Comparison of ENCODE assay signal across 9 mouse cellular contexts in the genomic region with DNA sequence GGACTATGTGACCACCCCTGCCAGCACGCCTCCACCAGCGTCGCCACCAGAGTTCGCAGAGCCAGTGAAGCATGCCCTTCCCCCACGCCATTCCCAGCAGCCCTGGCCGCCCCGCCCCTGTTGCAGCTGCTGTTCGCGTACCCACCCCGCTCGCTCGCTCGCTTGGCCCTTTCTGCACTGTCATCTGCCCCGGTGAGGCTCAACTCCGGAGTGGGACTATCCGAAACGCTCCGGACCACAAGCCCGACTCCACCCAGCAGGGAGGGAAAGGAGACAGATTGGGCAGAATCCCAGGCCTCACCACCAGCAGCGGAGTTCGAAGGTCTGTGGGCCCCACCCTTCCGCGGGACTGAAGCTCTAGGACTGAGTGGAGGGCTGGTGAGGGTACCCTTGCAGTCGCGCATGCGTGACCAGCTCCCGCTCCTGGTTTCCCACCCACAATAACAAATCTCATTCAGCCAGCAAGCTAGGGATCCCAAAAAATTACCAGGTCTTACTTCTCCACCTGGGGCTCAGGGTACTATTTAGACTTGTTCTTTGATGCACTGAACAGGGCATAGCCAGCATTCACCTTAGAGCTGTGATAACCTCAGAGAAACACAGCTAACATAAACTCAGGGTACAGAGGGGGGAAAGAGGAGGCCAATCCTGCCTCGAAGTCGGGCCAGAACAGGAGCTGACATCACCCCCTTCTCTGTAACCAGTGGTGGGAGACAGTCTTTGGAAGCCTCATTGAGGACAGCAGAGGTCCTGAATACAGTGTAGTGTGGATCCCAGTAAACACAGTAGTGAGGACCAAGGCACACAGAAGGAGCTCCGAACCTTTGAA. TPM values are rescaled to one million over a fixed set of nuclear protein-coding genes. Genes with fewer than 3 reads are reported as not detected.
A peak's percentile ranks its signal among the peaks of the same experiment; 100 is the strongest.
DNase-seq lines count a peak whose midpoint lies in the region; ATAC-seq and TF ChIP-seq lines count a peak whose summit lies in the region.
"Had no signal": no experiment of that assay in that cellular context is flagged by ENCODE, and none has a peak within 500 bp of the region (broad histone marks: within the 10 kb centered on the region; RNA-seq: fewer than 3 reads in every experiment).

No protein-coding gene starts in this region.

- H3K4me2 ChIP-seq in kidney, embryonic 14.5 days (replicated peaks; ENCODE audit: low read depth, low read length): peak overlapping the region; percentile 53
- H3K4me2 ChIP-seq in lung, postnatal 0 days (replicated peaks; ENCODE audit: low read depth, low read length): peak overlapping the region; percentile 67

- no peak for TF ChIP-seq EP300 in lung, postnatal 0 days (IDR thresholded peaks at IDR 0.05)

- 0 out of 2 replicates have a peak, but pooled peaks have one; percentile 5 for TF ChIP-seq CTCF in lung, postnatal 0 days (IDR thresholded peaks at IDR 0.05)

- H3K36me3 ChIP-seq in heart, embryonic 10.5 days: peaks cover 5% of the 10 kb centered on the region; the same call in 1 of the 2 replicates
- H3K36me3 ChIP-seq in kidney, embryonic 14.5 days (ENCODE audit: control insufficient read depth, insufficient read depth, low read length): no peaks in the 10 kb centered on the region
- no peaks in the 10 kb centered on the region for H3K36me3 ChIP-seq in lung, postnatal 0 days (ENCODE audit: insufficient read depth, low read length)

- H3K27ac ChIP-seq in heart, embryonic 10.5 days: no peak overlapping the region
- H3K27ac ChIP-seq in kidney, embryonic 14.5 days (ENCODE audit: low read depth, low read length): no peak overlapping the region
- no peak overlapping the region for H3K27ac ChIP-seq in lung, postnatal 0 days (ENCODE audit: low read length)
- H3K27ac ChIP-seq: macrophage had no signal

- no peaks in the 10 kb centered on the region for H3K9me3 ChIP-seq in heart, embryonic 10.5 days
- H3K9me3 ChIP-seq in kidney, embryonic 14.5 days (ENCODE audit: control insufficient read depth, low read length): no peaks in the 10 kb centered on the region
- H3K9me3 ChIP-seq in lung, postnatal 0 days (ENCODE audit: low read length): no peaks in the 10 kb centered on the region

- 0 out of 2 replicates have a peak overlapping the region, but pooled peaks have one; percentile 29 for H3K9ac ChIP-seq in kidney, embryonic 14.5 days (ENCODE audit: low read depth, low read length)
- 0 out of 2 replicates have a peak overlapping the region, but pooled peaks have one; percentile 12 for H3K9ac ChIP-seq in lung, postnatal 0 days (replicated peaks; ENCODE audit: low read depth)

- H3K4me1 ChIP-seq in heart, embryonic 10.5 days: peaks cover 30% of the 10 kb centered on the region
- H3K4me1 ChIP-seq in kidney, embryonic 14.5 days (ENCODE audit: control insufficient read depth, insufficient read depth, low read length): peaks cover 17% of the 10 kb centered on the region; the same call in 1 of the 2 replicates
- H3K4me1 ChIP-seq in lung, postnatal 0 days (ENCODE audit: insufficient read depth, low read depth, low read length): no peaks in the 10 kb centered on the region; the same call in none of the 2 replicates

- ATAC-seq in kidney, embryonic 14.5 days (ENCODE audit: low FRiP score, low TSS enrichment): peak; percentile 53
- ATAC-seq in lung, postnatal 0 days: peak; percentile 46

- H3K27me3 ChIP-seq in heart, embryonic 10.5 days (ENCODE audit: insufficient read depth, poor library complexity, severe bottlenecking): peaks cover 100% of the 10 kb centered on the region
- peaks cover 84% of the 10 kb centered on the region for H3K27me3 ChIP-seq in kidney, embryonic 14.5 days (ENCODE audit: control insufficient read depth, insufficient read depth, low read length)
- H3K27me3 ChIP-seq in lung, postnatal 0 days (replicated peaks; ENCODE audit: insufficient read depth, low read length): peaks cover 31% of the 10 kb centered on the region

- WGBS in heart, embryonic 10.5 days: 4% methylated on average over 30 of the region's 30 CpGs
- WGBS in kidney, embryonic 14.5 days: 4% methylated on average over 30 of the region's 30 CpGs
- 4% methylated on average over 30 of the region's 30 CpGs for WGBS in lung, postnatal 0 days

- peak overlapping the region; percentile 64 for H3K4me3 ChIP-seq in heart, embryonic 10.5 days
- H3K4me3 ChIP-seq in kidney, embryonic 14.5 days (ENCODE audit: low read length): peak overlapping the region; percentile 34
- peak overlapping the region; percentile 35 for H3K4me3 ChIP-seq in lung, postnatal 0 days (ENCODE audit: low read depth, low read length)

- peak; percentile 67 to 73 for DNase-seq in lung, adult 18-20 months
- no peak for DNase-seq in lung, postnatal 25 days (ENCODE audit: low spot score)
- peak; percentile 67 for DNase-seq in embryo, embryonic 10.5 days (ENCODE audit: low spot score)
- no peak for DNase-seq in heart, embryonic 10.5 days (ENCODE audit: low spot score)
- peak; percentile 69 for DNase-seq in lung, postnatal 0 days (ENCODE audit: low spot score)
- peak; percentile 46 for DNase-seq in right cerebral cortex, postnatal 25 days
- no peak for DNase-seq in c-Kit-positive CD71-positive TER-119-positive erythroid progenitor cells, embryonic 14.5 days (ENCODE audit: low spot score)

RNA-seq across cellular contexts. Expression of a gene that starts 0.6 kb away (rescaled TPM):
- 1.2 and 1.3 TPM in 2 replicates for polyA plus RNA-seq in heart, embryonic 10.5 days (2016; fragmentation: Nextera tagmentation; extraction: Ambion mirVana)
- polyA plus RNA-seq in kidney, embryonic 14.5 days (2014; fragmentation: Nextera tagmentation; extraction: Ambion mirVana): 0.85 and 1.1 TPM in 2 replicates
- polyA plus RNA-seq in lung, postnatal 0 days (2015; fragmentation: Nextera tagmentation; extraction: Ambion mirVana): 1.3 and 1.5 TPM in 2 replicates

RNA-seq across cellular contexts. Expression of a gene that starts 6.9 kb away (rescaled TPM):
- polyA plus RNA-seq in heart, embryonic 10.5 days (2016; fragmentation: Nextera tagmentation; extraction: Ambion mirVana): 0.16 TPM in 1 of 2 replicates, not detected in the other
- not detected in 2 replicates for polyA plus RNA-seq in kidney, embryonic 14.5 days (2014; fragmentation: Nextera tagmentation; extraction: Ambion mirVana)
- polyA plus RNA-seq in lung, postnatal 0 days (2015; fragmentation: Nextera tagmentation; extraction: Ambion mirVana): 1.7 and 2.0 TPM in 2 replicates

RNA-seq across cellular contexts. Expression of a gene that starts 12.1 kb away (rescaled TPM):
- polyA plus RNA-seq in heart, embryonic 10.5 days (2016; fragmentation: Nextera tagmentation; extraction: Ambion mirVana): 2.0 and 2.4 TPM in 2 replicates
- polyA plus RNA-seq in kidney, embryonic 14.5 days (2014; fragmentation: Nextera tagmentation; extraction: Ambion mirVana): 1.5 and 1.9 TPM in 2 replicates
- 6.0 and 6.6 TPM in 2 replicates for polyA plus RNA-seq in lung, postnatal 0 days (2015; fragmentation: Nextera tagmentation; extraction: Ambion mirVana)

RNA-seq across cellular contexts. Expression of a gene that starts 12.1 kb away (rescaled TPM):
- polyA plus RNA-seq in heart, embryonic 10.5 days (2016; fragmentation: Nextera tagmentation; extraction: Ambion mirVana): 19.0 and 19.4 TPM in 2 replicates
- 13.1 and 15.7 TPM in 2 replicates for polyA plus RNA-seq in kidney, embryonic 14.5 days (2014; fragmentation: Nextera tagmentation; extraction: Ambion mirVana)
- polyA plus RNA-seq in lung, postnatal 0 days (2015; fragmentation: Nextera tagmentation; extraction: Ambion mirVana): 35.5 and 35.8 TPM in 2 replicates

RNA-seq across cellular contexts. Expression of a gene that starts 13.2 kb away (rescaled TPM):
- 7.4 and 8.6 TPM in 2 replicates for polyA plus RNA-seq in heart, embryonic 10.5 days (2016; fragmentation: Nextera tagmentation; extraction: Ambion mirVana)
- 4.3 and 10.4 TPM in 2 replicates for polyA plus RNA-seq in kidney, embryonic 14.5 days (2014; fragmentation: Nextera tagmentation; extraction: Ambion mirVana)
- polyA plus RNA-seq in lung, postnatal 0 days (2015; fragmentation: Nextera tagmentation; extraction: Ambion mirVana): 2.4 and 2.7 TPM in 2 replicates

Comparison
In these comparisons a context has a peak if more than half of its experiments do, and no peak if none do; other contexts are left out.
1. DNase-seq: peak in lung, adult 18-20 months (2 of 2), embryo, embryonic 10.5 days (single experiment), lung, postnatal 0 days (single experiment) and right cerebral cortex, postnatal 25 days (single experiment); none in lung, postnatal 25 days (single experiment), heart, embryonic 10.5 days (single experiment) and c-Kit-positive CD71-positive TER-119-positive erythroid progenitor cells, embryonic 14.5 days (single experiment).
2. Peak in every context shown above with its lines, with median percentiles within 50 percentile points of each other: H3K4me3 ChIP-seq.